Mouse (Mus musculus): Measurements from ENCODE around the gene Ywhag. TPM values are rescaled to one million over a fixed set of nuclear protein-coding genes. Genes with fewer than 3 reads are reported as not detected.
A peak's percentile ranks its signal among the peaks of the same experiment; 100 is the strongest.

Ywhag gene
- polyA plus RNA-seq, 1 experiment, result 493 TPM

DNA sequence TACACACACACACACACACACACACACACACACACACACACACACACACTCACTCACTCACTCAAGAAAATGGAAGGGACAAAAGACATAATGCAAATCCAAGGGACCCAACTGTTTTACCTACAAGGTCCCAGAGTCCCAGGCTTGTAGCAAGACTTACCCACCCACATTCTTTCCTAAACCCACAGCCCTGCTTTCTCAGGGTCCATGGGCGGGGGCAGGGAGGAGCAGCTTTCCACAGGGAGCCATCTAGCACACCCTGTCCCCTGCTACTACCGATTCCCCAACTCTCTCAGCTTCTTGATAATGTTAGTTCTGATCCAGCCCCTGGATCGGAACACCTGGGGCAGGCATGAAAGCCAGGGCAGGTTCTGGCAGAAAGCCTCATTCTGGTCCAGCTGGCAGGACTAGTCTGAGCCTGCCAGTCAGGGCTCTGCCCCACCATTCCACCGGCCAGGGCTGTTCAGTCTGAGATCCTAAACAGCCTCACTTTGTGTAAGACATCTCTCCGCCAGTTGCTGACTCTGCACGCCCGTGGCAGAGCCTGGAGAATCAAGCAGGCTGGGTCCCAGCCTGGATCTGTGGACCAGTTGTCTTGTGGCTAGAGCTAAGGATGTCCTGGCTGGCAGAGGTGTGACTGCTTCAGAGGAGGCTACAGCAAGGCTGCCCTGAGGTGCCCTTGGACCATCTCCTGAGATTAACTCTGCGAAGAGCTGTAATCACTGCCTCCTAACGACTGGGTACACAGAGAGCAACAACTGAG is 41.6 kb downstream of the Ywhag start:
- no peak for DNase-seq
- Histone ChIP-seq H3K4me1 (ENCODE audit: control insufficient read depth, insufficient read depth, low read length) (no peaks in the 10 kb centered on the region), H3K27me3 (ENCODE audit: control insufficient read depth, insufficient read depth, low read length) (no peaks in the 10 kb centered on the region; the same call in 1 of the 2 replicates), H3K4me3 (replicated peaks; ENCODE audit: insufficient read depth, low read depth, low read length) (no peak overlapping the region), H3K27ac (ENCODE audit: insufficient read depth, low read length) (no peak overlapping the region)
- WGBS, result 57% methylated on average over 9 of the region's 9 CpGs
- TF ChIP-seq CTCF (IDR thresholded peaks at IDR 0.05; ENCODE audit: borderline replicate concordance, insufficient read depth, low read depth, low read length), result no peak
- no peak for TF ChIP-seq POLR2A (IDR thresholded peaks at IDR 0.05; ENCODE audit: borderline replicate concordance, insufficient read depth, low read length)

DNA sequence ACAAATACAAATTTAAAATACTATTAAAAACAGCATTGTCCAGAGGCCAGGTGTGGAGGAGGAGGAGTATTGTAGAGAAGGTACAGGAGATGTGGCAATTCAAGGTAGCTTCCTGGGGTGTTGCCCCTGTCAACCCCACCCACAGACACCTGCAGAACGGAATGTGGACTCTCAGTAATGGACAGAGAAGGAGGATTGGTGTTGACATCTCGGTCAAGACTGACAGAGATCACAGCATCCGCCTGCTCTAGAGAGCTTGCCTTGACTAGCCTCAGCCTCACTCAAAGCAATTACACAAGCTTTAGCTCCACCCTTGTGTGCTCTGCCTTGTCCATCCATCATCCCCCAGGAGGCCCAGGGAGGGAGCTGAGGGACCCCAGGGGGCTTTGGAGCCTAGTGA is 43.5 kb downstream of the Ywhag start:
- DNase-seq, result no peak
- Histone ChIP-seq H3K27me3 (ENCODE audit: control insufficient read depth, insufficient read depth, low read length) (peaks cover 2% of the 10 kb centered on the region; the same call in 1 of the 2 replicates), H3K27ac (ENCODE audit: insufficient read depth, low read length) (no peak overlapping the region), H3K4me3 (replicated peaks; ENCODE audit: insufficient read depth, low read depth, low read length) (no peak overlapping the region), H3K4me1 (ENCODE audit: control insufficient read depth, insufficient read depth, low read length) (no peaks in the 10 kb centered on the region)
- no peak for TF ChIP-seq CTCF (IDR thresholded peaks at IDR 0.05; ENCODE audit: borderline replicate concordance, insufficient read depth, low read depth, low read length)
- TF ChIP-seq POLR2A (IDR thresholded peaks at IDR 0.05; ENCODE audit: borderline replicate concordance, insufficient read depth, low read length), result no peak
- 73% methylated on average over 3 of the region's 3 CpGs for WGBS

DNA sequence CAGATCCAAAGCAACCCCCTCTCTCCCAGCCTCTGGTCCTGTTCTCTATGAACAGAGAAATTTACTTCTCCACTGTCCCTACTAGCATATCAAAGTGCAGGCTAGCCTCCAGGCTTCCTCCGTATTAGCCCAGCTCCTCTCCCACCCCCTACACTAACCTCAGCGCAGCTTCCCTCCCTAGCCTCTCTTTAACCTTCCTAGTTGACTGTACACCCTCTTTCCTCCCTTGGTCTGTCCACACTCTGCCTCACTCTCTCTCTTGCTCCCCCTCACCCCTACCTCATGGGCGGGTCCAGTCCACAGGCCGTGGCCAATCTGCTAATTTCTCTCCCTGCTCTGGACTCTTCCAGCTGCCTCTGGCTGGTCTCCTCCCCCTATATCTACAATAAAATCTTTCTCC is 44.1 kb downstream of the Ywhag start:
- no peak for TF ChIP-seq POLR2A (IDR thresholded peaks at IDR 0.05; ENCODE audit: borderline replicate concordance, insufficient read depth, low read length)
- no peak for TF ChIP-seq CTCF (IDR thresholded peaks at IDR 0.05; ENCODE audit: borderline replicate concordance, insufficient read depth, low read depth, low read length)
- DNase-seq, result no peak
- WGBS, result 82% methylated on average over 4 of the region's 4 CpGs
- Histone ChIP-seq H3K4me3 (replicated peaks; ENCODE audit: insufficient read depth, low read depth, low read length) (no peak overlapping the region), H3K4me1 (ENCODE audit: control insufficient read depth, insufficient read depth, low read length) (no peaks in the 10 kb centered on the region), H3K27me3 (ENCODE audit: control insufficient read depth, insufficient read depth, low read length) (peaks cover 2% of the 10 kb centered on the region; the same call in 1 of the 2 replicates), H3K27ac (ENCODE audit: insufficient read depth, low read length) (no peak overlapping the region)

DNA sequence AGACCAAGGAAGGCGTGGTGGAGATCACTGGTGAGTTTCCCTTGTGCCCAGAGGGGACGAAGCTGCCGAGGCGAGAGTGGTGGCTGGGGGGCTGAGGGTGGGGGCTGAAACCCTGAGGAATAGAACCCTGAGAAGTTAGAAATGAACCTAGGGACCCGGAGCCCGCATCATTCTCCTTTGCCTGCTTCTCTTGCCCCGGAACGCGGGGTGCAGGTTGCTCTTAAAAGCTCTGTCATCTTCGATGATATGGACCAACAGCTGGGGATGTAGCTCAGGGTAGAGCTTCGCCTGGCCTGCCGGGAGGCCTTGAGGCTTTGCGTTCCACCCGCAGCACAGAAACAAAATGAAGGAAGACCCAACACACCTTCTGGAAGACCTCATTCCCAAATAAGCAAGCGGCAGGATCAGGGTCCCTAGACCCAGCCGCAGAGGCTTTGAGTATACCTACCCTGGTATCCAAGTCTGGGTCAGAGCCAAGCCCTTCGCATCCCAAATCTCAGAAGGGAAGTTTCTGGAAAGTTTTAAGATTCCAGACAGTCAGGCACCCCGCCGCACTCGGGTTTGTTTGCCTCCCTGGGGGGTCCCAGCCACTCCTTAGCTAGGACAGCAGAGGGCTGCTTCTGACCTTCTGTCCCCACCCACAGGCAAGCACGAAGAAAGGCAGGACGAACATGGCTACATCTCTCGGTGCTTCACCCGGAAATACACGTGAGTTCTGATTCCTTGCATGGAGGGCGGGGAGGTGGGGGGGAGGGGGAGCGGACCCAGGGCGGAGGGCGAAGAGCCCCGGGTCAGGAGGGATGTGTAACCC is 45.8 kb downstream of the Ywhag start:
- peak overlapping the region; percentile 6 for H3K4me3 ChIP-seq (replicated peaks; ENCODE audit: insufficient read depth, low read depth, low read length)
- no peaks in the 10 kb centered on the region for H3K4me1 ChIP-seq (ENCODE audit: control insufficient read depth, insufficient read depth, low read length)
- no peak overlapping the region for H3K27ac ChIP-seq (ENCODE audit: insufficient read depth, low read length)
- H3K27me3 ChIP-seq (ENCODE audit: control insufficient read depth, insufficient read depth, low read length), result peaks cover 2% of the 10 kb centered on the region; the same call in 1 of the 2 replicates
- TF ChIP-seq CTCF (IDR thresholded peaks at IDR 0.05; ENCODE audit: borderline replicate concordance, insufficient read depth, low read depth, low read length), result no peak
- no peak for TF ChIP-seq POLR2A (IDR thresholded peaks at IDR 0.05; ENCODE audit: borderline replicate concordance, insufficient read depth, low read length)
- DNase-seq, result peak in 1 of 2 experiments; percentile 13
- 4% methylated on average over 30 of the region's 30 CpGs for WGBS

DNA sequence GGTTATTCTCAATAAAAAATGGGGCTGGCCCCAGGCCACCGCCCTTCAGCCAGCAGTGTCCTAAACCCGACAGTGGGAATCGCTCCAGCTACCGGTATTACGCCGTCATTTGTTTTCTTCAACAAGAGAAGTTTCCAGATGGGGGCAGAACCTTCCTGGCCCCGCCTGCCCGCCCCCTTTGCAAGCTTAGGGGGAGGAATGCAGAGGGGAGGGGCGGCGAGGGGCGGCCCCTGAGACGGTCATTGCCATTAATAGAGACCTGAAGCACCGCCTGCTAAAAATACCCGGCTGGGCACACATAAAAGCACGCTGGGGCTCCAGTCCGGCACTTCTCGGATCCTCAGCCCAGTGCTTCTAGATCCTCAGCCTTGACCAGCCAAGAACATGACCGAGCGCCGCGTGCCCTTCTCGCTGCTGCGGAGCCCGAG is 46.7 kb downstream of the Ywhag start, which contains the start of gene Hspb1:
Gene Hspb1 (plus strand): TSS at position 245 of the 428 bp plus-strand sequence.
- peak within 1 kb of the TSS; percentile 22 for H3K4me3 ChIP-seq (replicated peaks; ENCODE audit: insufficient read depth, low read depth, low read length)
- H3K27ac ChIP-seq (ENCODE audit: insufficient read depth, low read length), result peak within 1 kb of the TSS; percentile 34; the same call in 1 of the 2 replicates
- TF ChIP-seq POLR2A (IDR thresholded peaks at IDR 0.05; ENCODE audit: borderline replicate concordance, insufficient read depth, low read length) (no peak), CTCF (IDR thresholded peaks at IDR 0.05; ENCODE audit: borderline replicate concordance, insufficient read depth, low read depth, low read length) (no peak)
- peak in 1 of 2 experiments; percentile 41 for DNase-seq
- H3K4me1 ChIP-seq (ENCODE audit: control insufficient read depth, insufficient read depth, low read length), result no peaks in the 10 kb centered on the region
- H3K27me3 ChIP-seq (ENCODE audit: control insufficient read depth, insufficient read depth, low read length), result peaks cover 2% of the 10 kb centered on the region; the same call in 1 of the 2 replicates
- 2% methylated on average over 24 of the region's 24 CpGs for WGBS

DNA sequence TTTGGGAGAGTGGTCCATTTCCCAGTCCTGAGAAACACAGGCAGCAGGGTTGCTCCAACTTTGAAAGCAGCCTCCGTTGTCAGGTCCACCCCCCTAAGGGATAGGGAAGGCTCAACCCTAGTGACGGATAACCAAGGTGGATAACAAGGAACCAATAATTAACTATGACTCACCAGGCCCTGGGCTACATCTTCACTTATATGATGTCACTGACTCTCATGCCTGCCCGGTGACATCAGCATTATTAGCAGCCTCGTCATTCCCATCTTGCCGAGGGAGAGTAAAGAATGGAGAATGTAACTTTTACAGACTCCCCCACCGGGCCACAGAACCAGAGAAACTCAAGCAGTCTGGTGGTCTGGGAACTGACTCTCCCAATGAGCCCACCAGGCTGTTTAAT is 49.8 kb downstream of the Ywhag start:
- peaks cover 2% of the 10 kb centered on the region; the same call in 1 of the 2 replicates for H3K27me3 ChIP-seq (ENCODE audit: control insufficient read depth, insufficient read depth, low read length)
- no peak overlapping the region for H3K27ac ChIP-seq (ENCODE audit: insufficient read depth, low read length)
- TF ChIP-seq CTCF (IDR thresholded peaks at IDR 0.05; ENCODE audit: borderline replicate concordance, insufficient read depth, low read depth, low read length), result no peak
- no peak for TF ChIP-seq POLR2A (IDR thresholded peaks at IDR 0.05; ENCODE audit: borderline replicate concordance, insufficient read depth, low read length)
- H3K4me3 ChIP-seq (replicated peaks; ENCODE audit: insufficient read depth, low read depth, low read length), result no peak overlapping the region
- DNase-seq, result no peak
- H3K4me1 ChIP-seq (ENCODE audit: control insufficient read depth, insufficient read depth, low read length), result peaks cover 2% of the 10 kb centered on the region
- 78% methylated on average over 6 of the region's 6 CpGs for WGBS

DNA sequence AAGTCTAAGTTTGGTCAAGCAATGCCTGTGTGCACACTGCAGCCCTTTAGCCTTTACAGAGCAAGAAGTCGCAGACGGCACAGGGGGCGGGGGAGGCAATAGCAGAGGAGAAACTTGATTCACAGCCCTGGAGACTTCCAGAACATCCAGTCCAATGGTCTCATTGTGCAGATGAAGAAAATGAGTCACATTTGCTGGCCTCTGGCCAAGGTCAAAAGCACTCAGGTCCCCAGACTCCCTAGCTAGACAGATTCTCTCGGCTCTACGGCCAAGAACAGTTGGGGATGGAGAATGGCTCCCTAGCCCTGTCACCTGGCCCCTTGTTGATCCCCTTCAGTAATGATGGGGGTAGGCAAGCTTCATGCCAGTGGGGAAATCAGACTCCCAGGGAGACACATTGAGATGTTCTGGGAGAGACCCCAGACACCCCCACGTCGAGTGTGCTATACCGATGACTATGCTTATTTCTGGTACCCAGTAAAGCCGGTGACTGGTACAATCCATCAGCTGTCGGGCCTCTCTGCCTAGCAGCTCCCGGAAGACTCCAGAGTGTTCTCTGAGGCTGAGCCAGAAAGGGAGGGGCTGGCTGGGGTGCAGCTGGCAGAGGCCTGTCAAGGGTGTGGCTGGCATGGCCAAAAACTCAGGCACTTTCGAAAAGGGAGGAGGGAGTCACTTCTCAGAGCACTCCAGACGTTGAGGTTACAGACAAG is 54.8 kb downstream of the Ywhag start:
- 23% methylated on average over 13 of the region's 13 CpGs for WGBS
- TF ChIP-seq CTCF (IDR thresholded peaks at IDR 0.05; ENCODE audit: borderline replicate concordance, insufficient read depth, low read depth, low read length), result no peak
- TF ChIP-seq POLR2A (IDR thresholded peaks at IDR 0.05; ENCODE audit: borderline replicate concordance, insufficient read depth, low read length), result no peak
- Histone ChIP-seq H3K4me3 (replicated peaks; ENCODE audit: insufficient read depth, low read depth, low read length) (no peak overlapping the region), H3K27ac (ENCODE audit: insufficient read depth, low read length) (no peak overlapping the region), H3K27me3 (ENCODE audit: control insufficient read depth, insufficient read depth, low read length) (no peaks in the 10 kb centered on the region), H3K4me1 (ENCODE audit: control insufficient read depth, insufficient read depth, low read length) (peaks cover 7% of the 10 kb centered on the region)
- DNase-seq, result peak in 1 of 2 experiments; percentile 36
